8 mouse cellular contexts compared by ENCODE assay signal in genomic region chr9:48481214-48482134, GRCm38 (mm10). TPM values are rescaled to one million over a fixed set of nuclear protein-coding genes. Genes with fewer than 3 reads are reported as not detected.
DNase-seq lines count a peak whose midpoint lies in the region; ATAC-seq lines count a peak whose summit lies in the region.

No protein-coding gene starts in this region.

- H3K9me3 ChIP-seq in heart, embryonic 12.5 days (replicated peaks), result no peaks in the 10 kb centered on the region
- H3K9me3 ChIP-seq in hindbrain, embryonic 10.5 days, result no peaks in the 10 kb centered on the region

- peaks cover 12% of the 10 kb centered on the region for H3K4me1 ChIP-seq in heart, embryonic 12.5 days (replicated peaks)
- H3K4me1 ChIP-seq in hindbrain, embryonic 10.5 days (replicated peaks), result peaks cover 10% of the 10 kb centered on the region; the same call in 1 of the 2 replicates

- H3K4me2 ChIP-seq in heart, embryonic 12.5 days, result peak overlapping the region; percentile 93

- ATAC-seq in heart, embryonic 12.5 days (ENCODE audit: insufficient number of reproducible peaks, low FRiP score), result no peak
- ATAC-seq in cerebellum, adult (ENCODE audit: insufficient number of reproducible peaks, low FRiP score, low TSS enrichment), result no peak

- WGBS in heart, embryonic 12.5 days, result 26% methylated on average over 20 of the region's 20 CpGs
- WGBS in hindbrain, embryonic 10.5 days, result 39% methylated on average over 20 of the region's 20 CpGs

- H3K27me3 ChIP-seq in heart, embryonic 12.5 days (replicated peaks), result no peaks in the 10 kb centered on the region
- H3K27me3 ChIP-seq in hindbrain, embryonic 10.5 days (ENCODE audit: insufficient read depth, poor library complexity, severe bottlenecking), result 0 out of 2 replicates have a peak, but pooled peaks cover 4% of the 10 kb centered on the region

- H3K27ac ChIP-seq in heart, embryonic 12.5 days (ENCODE audit: poor library complexity, severe bottlenecking), result no peak overlapping the region
- H3K27ac ChIP-seq in hindbrain, embryonic 10.5 days, result 0 out of 2 replicates have a peak overlapping the region, but pooled peaks have one; percentile 13

- intact Hi-C loops in heart, postnatal 36 days (cut with DNase I), result no loop called here

- no peak for DNase-seq in heart, postnatal 36 days
- DNase-seq in adipocyte (ENCODE audit: low spot score), result peak; percentile 66
- peak; percentile 16 for DNase-seq in hindbrain, embryonic 10.5 days (ENCODE audit: low spot score)
- peak; percentile 30 for DNase-seq in lung, postnatal 10 days
- DNase-seq in thymus, postnatal 14 days, result no peak
- no peak for DNase-seq in cerebellum, adult 11-12 months

- H3K9ac ChIP-seq in heart, embryonic 12.5 days, result peak overlapping the region; percentile 57; the same call in 1 of the 2 replicates

- H3K4me3 ChIP-seq in heart, embryonic 12.5 days, result peak overlapping the region; percentile 79
- H3K4me3 ChIP-seq in hindbrain, embryonic 10.5 days, result peak overlapping the region; percentile 73

- peaks cover 19% of the 10 kb centered on the region for H3K36me3 ChIP-seq in heart, embryonic 12.5 days
- H3K36me3 ChIP-seq in hindbrain, embryonic 10.5 days, result peaks cover 20% of the 10 kb centered on the region

RNA-seq across cellular contexts. Expression of gene Rexo2, which starts 1.1 kb away (rescaled TPM):
- polyA plus RNA-seq in heart, embryonic 12.5 days (2016; fragmentation: Nextera tagmentation; extraction: Ambion mirVana), result 96.4 and 102 TPM in 2 replicates
- total RNA-seq in heart, postnatal 36 days (2021), result 10 to 100 TPM; 62.4 to 67.1 TPM
- polyA plus RNA-seq in hindbrain, embryonic 10.5 days (2016; fragmentation: Nextera tagmentation; extraction: Ambion mirVana), result 99.2 and 112 TPM in 2 replicates

RNA-seq across cellular contexts. Expression of gene Rbm7, which starts 13.6 kb away (rescaled TPM):
- polyA plus RNA-seq in heart, embryonic 12.5 days (2016; fragmentation: Nextera tagmentation; extraction: Ambion mirVana), result 86.0 and 91.2 TPM in 2 replicates
- total RNA-seq in heart, postnatal 36 days (2021), result 10 to 100 TPM; 24.0 to 24.1 TPM
- polyA plus RNA-seq in hindbrain, embryonic 10.5 days (2016; fragmentation: Nextera tagmentation; extraction: Ambion mirVana), result 101 and 110 TPM in 2 replicates

RNA-seq across cellular contexts. Expression of gene Gm5617, which starts 13.8 kb away (rescaled TPM):
- 33.4 and 33.8 TPM in 2 replicates for polyA plus RNA-seq in heart, embryonic 12.5 days (2016; fragmentation: Nextera tagmentation; extraction: Ambion mirVana)
- total RNA-seq in heart, postnatal 36 days (2021), result 10 to 100 TPM; 28.3 to 33.0 TPM
- 31.2 and 41.3 TPM in 2 replicates for polyA plus RNA-seq in hindbrain, embryonic 10.5 days (2016; fragmentation: Nextera tagmentation; extraction: Ambion mirVana)

Comparison
In these comparisons a context has a peak if more than half of its experiments do, and no peak if none do; other contexts are left out.
1. DNase-seq: peak in adipocyte (single experiment), hindbrain, embryonic 10.5 days (single experiment) and lung, postnatal 10 days (single experiment); none in heart, postnatal 36 days (0 of 2), thymus, postnatal 14 days (single experiment) and cerebellum, adult 11-12 months (single experiment).